Mouse (Mus musculus) midbrain, postnatal 0 days (tissue): ENCODE results near the gene Rgmb. TPM values are rescaled to one million over a fixed set of nuclear protein-coding genes. Genes with fewer than 3 reads are reported as not detected.

Experiments
- ATAC-seq: fragments of 200-750 bp; cut with Nextera tagmentation; 2 replicates; pipeline ENCODE4 v1.8.0; 2017; ENCODE audit warnings: moderate number of reproducible peaks, mild to moderate bottlenecking, moderate TSS enrichment, moderate library complexity; ENCODE audit not compliant: low FRiP score
- DNase-seq: peaks from one replicate; pipeline ENCODE4 v3.0.0-alpha.2; 2015; ENCODE audit warnings: low spot score
- H3K27ac ChIP-seq: fragments of 300-500 bp; sonication (generic); 2 replicates; pipeline ENCODE4 v1.5.1; 2014; ENCODE audit warnings: low read depth, mild to moderate bottlenecking, low read length, mixed read lengths
- H3K27me3 ChIP-seq: fragments of 300-500 bp; sonication (generic); 2 replicates; pipeline ENCODE4 v1.6.1; 2014; ENCODE audit warnings: low read length, control low read depth, mixed read lengths; ENCODE audit not compliant: insufficient read depth
- H3K36me3 ChIP-seq: fragments of 300-500 bp; sonication (generic); 2 replicates; pipeline ENCODE4 v1.6.1; 2014; ENCODE audit warnings: low read length, control low read depth, mixed read lengths; ENCODE audit not compliant: insufficient read depth
- H3K4me1 ChIP-seq: fragments of 300-500 bp; sonication (generic); 2 replicates; pipeline ENCODE4 v1.6.1; 2014; ENCODE audit warnings: mild to moderate bottlenecking, control low read depth, antibody characterized with exemption, low read length, mixed read lengths; ENCODE audit not compliant: insufficient read depth
- H3K4me2 ChIP-seq: fragments of 300-500 bp; sonication (generic); 2 replicates; pipeline ENCODE4 v1.6.1; 2014; ENCODE audit warnings: low read depth, mild to moderate bottlenecking, low read length, mixed read lengths; ENCODE audit not compliant: poor library complexity, severe bottlenecking
- H3K4me3 ChIP-seq: fragments of 300-500 bp; sonication (generic); 2 replicates; pipeline ENCODE4 v1.5.1; 2014; ENCODE audit warnings: low read depth, mild to moderate bottlenecking, low read length, moderate library complexity
- H3K9ac ChIP-seq: fragments of 300-500 bp; sonication (generic); replicated peaks from 2 replicates; pipeline ENCODE4 v1.6.1; 2014; ENCODE audit warnings: mild to moderate bottlenecking, low read length, moderate library complexity, mixed read lengths; ENCODE audit not compliant: poor library complexity, severe bottlenecking
- H3K9me3 ChIP-seq: fragments of 300-500 bp; sonication (generic); 2 replicates; pipeline ENCODE4 v1.6.1; 2016; ENCODE audit warnings: low read length, control low read depth
- CTCF ChIP-seq: IDR thresholded peaks from 2 replicates; pipeline ENCODE4 v1.5.1; 2016; ENCODE audit warnings: antibody characterized with exemption, mild to moderate bottlenecking
- WGBS: fragments of 180-500 bp; shearing (Covaris S2); extraction: QIAGEN DNeasy Blood & Tissue Kit; methylation state at CpG from one replicate; pipeline ENCODE4 v1.1.7; 2014; 5-methylcytosine and 5-hydroxymethylcytosine counted together
- polyA plus RNA-seq: library from polyadenylated mRNA; unstranded; fragments of >200 nt; fragmentation: Nextera tagmentation; extraction: Ambion mirVana; gene quantifications from 2 replicates; pipeline ENCODE4 v1.2.1, GENCODE M21; 2015
- total RNA-seq: library from RNA; depleted of rRNA; stranded (reverse); fragments of >200 nt; gene quantifications from 2 replicates; pipeline ENCODE4 v1.2.3, GENCODE M21; 2014

The Rgmb gene
- total and polyA plus RNA-seq, 2 experiments from 2014 or later = 55.2 to 112 TPM

GRCm38 (mm10) chr17:15807295-15807984, 23.4 kb downstream of the Rgmb start:
- Histone ChIP-seq H3K27me3 (no peaks in the 10 kb centered on the region), H3K9me3 (no peaks in the 10 kb centered on the region), H3K4me3 (no peak overlapping the region), H3K27ac (no peak overlapping the region), H3K9ac (no peak overlapping the region), H3K4me2 (no peak overlapping the region), H3K36me3 (peaks cover 12% of the 10 kb centered on the region; the same call in 1 of the 2 replicates), H3K4me1 (peaks cover 10% of the 10 kb centered on the region; the same call in 1 of the 2 replicates)
- TF ChIP-seq CTCF = no peak
- 80% methylated on average over 23 of the region's 23 CpGs for WGBS
- ATAC-seq = 0 out of 2 replicates have a peak, but pooled peaks have one; percentile 9
- DNase-seq = no peak

- Histone ChIP-seq H3K4me1 (peaks cover 6% of the 10 kb centered on the region; the same call in 1 of the 2 replicates), H3K36me3 (peaks cover 12% of the 10 kb centered on the region; the same call in 1 of the 2 replicates), H3K27ac (no peak overlapping the region), H3K4me2 (no peak overlapping the region), H3K9ac (no peak overlapping the region), H3K4me3 (no peak overlapping the region), H3K27me3 (no peaks in the 10 kb centered on the region), H3K9me3 (no peaks in the 10 kb centered on the region)
- 50% methylated on average over 15 of the region's 15 CpGs for WGBS
- ATAC-seq = peak; percentile 49; the same call in 1 of the 2 replicates
- peak; percentile 80 for TF ChIP-seq CTCF
- peak; percentile 66 for DNase-seq
Observed at GRCm38 (mm10) chr17:15804008-15804812, 26.6 kb downstream of the Rgmb start.

DNA sequence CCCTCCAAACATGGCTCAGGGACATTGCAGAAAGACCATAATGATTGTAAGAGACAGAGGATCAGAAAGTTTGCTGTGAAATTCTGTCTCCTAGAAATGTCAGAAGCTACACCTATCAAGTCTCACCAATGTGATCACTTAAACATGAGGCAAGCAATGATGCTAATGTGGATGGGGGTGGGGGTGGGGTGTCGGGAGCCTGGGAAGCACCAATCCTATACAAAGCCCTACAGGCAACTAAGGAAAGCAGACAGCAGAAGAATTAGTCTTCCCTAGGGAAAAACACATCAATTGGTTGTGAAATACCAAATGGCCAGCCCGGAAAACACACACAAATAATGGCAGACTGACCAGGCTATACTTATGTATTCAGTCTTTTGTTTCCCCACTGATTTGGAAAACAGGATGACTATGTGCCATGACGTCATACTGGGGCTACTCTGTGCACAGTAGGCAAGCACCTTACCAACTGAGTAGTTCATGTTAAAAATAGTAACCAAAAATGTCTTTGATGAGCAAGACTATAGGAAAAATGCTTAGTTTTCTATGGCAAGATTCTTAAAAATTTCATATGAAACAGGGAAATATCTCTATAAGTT, 31.5 kb downstream of the Rgmb start:
- H3K4me1 ChIP-seq = no peaks in the 10 kb centered on the region
- no peaks in the 10 kb centered on the region for H3K9me3 ChIP-seq

DNA sequence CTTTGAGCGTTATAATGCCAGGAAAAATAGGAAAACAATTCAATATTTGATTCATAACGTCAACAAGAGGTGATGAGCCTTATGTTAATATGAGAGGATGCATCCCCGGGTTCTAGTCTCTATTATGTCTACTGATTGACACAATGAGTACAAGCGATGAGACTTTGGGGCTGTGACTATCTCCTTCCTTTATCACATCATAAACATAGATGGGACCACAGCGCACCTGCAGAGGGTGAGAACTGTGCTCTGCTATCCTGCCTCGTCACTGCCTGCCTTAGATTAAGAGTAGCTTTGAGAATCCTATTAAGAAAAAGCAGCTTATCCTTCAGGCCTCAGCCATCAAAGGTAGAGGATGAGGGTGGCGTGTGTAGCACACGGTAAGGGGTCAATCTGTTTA, 40.1 kb downstream of the Rgmb start:
- DNase-seq = no peak
- H3K27me3 ChIP-seq = no peaks in the 10 kb centered on the region
- no peaks in the 10 kb centered on the region for H3K9me3 ChIP-seq
- no peak overlapping the region for H3K9ac ChIP-seq
- no peak for TF ChIP-seq CTCF
- no peaks in the 10 kb centered on the region for H3K4me1 ChIP-seq
- H3K4me3 ChIP-seq = no peak overlapping the region
- WGBS = 74% methylated on average over 8 of the region's 8 CpGs
- no peaks in the 10 kb centered on the region for H3K36me3 ChIP-seq
- H3K27ac ChIP-seq = no peak overlapping the region
- ATAC-seq = no peak
- H3K4me2 ChIP-seq = no peak overlapping the region

More for the DNA sequence above, 31.5 kb downstream of the Rgmb start:
- no peak for TF ChIP-seq CTCF
- Histone ChIP-seq H3K27ac (no peak overlapping the region), H3K27me3 (no peaks in the 10 kb centered on the region), H3K4me2 (no peak overlapping the region), H3K9ac (no peak overlapping the region), H3K36me3 (no peaks in the 10 kb centered on the region), H3K4me3 (no peak overlapping the region)
- ATAC-seq (no peak), DNase-seq (no peak)
- whole genome bisulfite sequencing = 53% methylated on average over 3 of the region's 3 CpGs

DNA sequence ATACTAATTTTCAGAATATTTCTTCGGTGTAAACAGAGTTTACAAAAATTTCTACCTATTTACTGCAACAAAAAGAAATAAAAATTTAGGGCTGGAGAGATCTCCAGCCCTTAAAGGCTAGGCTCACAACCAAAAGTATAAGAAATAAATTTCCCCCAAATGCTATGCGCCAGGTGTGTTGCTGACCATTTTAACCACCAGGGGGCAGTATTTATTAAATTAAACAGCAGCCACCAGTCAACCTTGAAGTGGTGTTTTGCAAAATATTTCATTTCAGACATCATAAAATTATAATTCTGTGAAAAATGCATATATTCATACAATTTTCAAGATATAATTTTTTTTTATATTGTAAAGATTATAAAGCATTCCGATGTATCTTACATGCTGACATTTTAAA, 43.8 kb downstream of the Rgmb start:
- no peaks in the 10 kb centered on the region for H3K4me1 ChIP-seq
- H3K27me3 ChIP-seq = no peaks in the 10 kb centered on the region
- H3K4me3 ChIP-seq = no peak overlapping the region
- H3K4me2 ChIP-seq = no peak overlapping the region
- ATAC-seq (peak; percentile 69; the same call in 1 of the 2 replicates), DNase-seq (peak; percentile 67)
- no peaks in the 10 kb centered on the region for H3K9me3 ChIP-seq
- 33% methylated on average over 3 of the region's 3 CpGs for whole genome bisulfite sequencing
- H3K27ac ChIP-seq = no peak overlapping the region
- H3K36me3 ChIP-seq = no peaks in the 10 kb centered on the region
- H3K9ac ChIP-seq = no peak overlapping the region
- peak; percentile 76 for TF ChIP-seq CTCF
